Mouse (Mus musculus) kidney, postnatal 4 days (tissue): ENCODE measurements around the gene Gm20388.

Source experiments
- DNase-seq, 2 experiments: peaks; one replicate each; pipeline ENCODE4 v3.0.0; 2021; ENCODE audit warnings: mixed read lengths in 2 of 2

Gene Gm20388

GRCm38 (mm10) chr8:123343422-123343821 is 3432.8 kb downstream of the Gm20388 start:
- peak in 1 of 2 experiments; percentile 51 for DNase-seq

- DNase-seq: peak; percentile 44 to 62
These were observed 3434.5 kb downstream of the Gm20388 start for GRCm38 (mm10) chr8:123345135-123345534.

- no peak for DNase-seq
These were observed 3435.2 kb downstream of the Gm20388 start for GRCm38 (mm10) chr8:123345856-123346255.

GRCm38 (mm10) chr8:123347293-123347692 is 3436.7 kb downstream of the Gm20388 start:
- DNase-seq: no peak

GRCm38 (mm10) chr8:123348237-123348843 is 3437.7 kb downstream of the Gm20388 start:
- peak; percentile 96 to 97 for DNase-seq

- DNase-seq: no peak
These were observed 3438.4 kb downstream of the Gm20388 start for GRCm38 (mm10) chr8:123349073-123349472.

GRCm38 (mm10) chr8:123352118-123352517 is 3441.5 kb downstream of the Gm20388 start:
- no peak for DNase-seq

- peak; percentile 85 to 89 for DNase-seq
These were observed 3442.1 kb downstream of the Gm20388 start for GRCm38 (mm10) chr8:123352786-123353185.

- DNase-seq: no peak
These were observed 3442.6 kb downstream of the Gm20388 start for GRCm38 (mm10) chr8:123353216-123353615.

- peak; percentile 88 to 89 for DNase-seq
These were observed 3450.6 kb downstream of the Gm20388 start for GRCm38 (mm10) chr8:123361082-123361739.

- peak; percentile 97 to 98 for DNase-seq
These were observed 3463.0 kb downstream of the Gm20388 start, which contains the start of gene Tcf25 for GRCm38 (mm10) chr8:123373403-123374238. Tcf25 (plus strand) TSS chr8:123373753.

- DNase-seq: peak; percentile 99
These were observed 3463.6 kb downstream of the Gm20388 start for GRCm38 (mm10) chr8:123374239-123374578.

- no peak for DNase-seq
These were observed 3465.1 kb downstream of the Gm20388 start for GRCm38 (mm10) chr8:123375701-123376100.

- DNase-seq: no peak
These were observed 3465.5 kb downstream of the Gm20388 start for GRCm38 (mm10) chr8:123376106-123376505.

GRCm38 (mm10) chr8:123381711-123382110 is 3471.1 kb downstream of the Gm20388 start:
- no peak for DNase-seq

- DNase-seq: no peak
These were observed 3471.9 kb downstream of the Gm20388 start for GRCm38 (mm10) chr8:123382516-123382915.

- peak; percentile 59 to 62 for DNase-seq
These were observed 3474.4 kb downstream of the Gm20388 start for GRCm38 (mm10) chr8:123384883-123385540.

- DNase-seq: no peak
These were observed 3476.4 kb downstream of the Gm20388 start for GRCm38 (mm10) chr8:123387041-123387440.

- DNase-seq: no peak
These were observed 3477.2 kb downstream of the Gm20388 start for GRCm38 (mm10) chr8:123387801-123388200.

GRCm38 (mm10) chr8:123389026-123389425 is 3478.4 kb downstream of the Gm20388 start:
- DNase-seq: no peak

GRCm38 (mm10) chr8:123398308-123398707 is 3487.7 kb downstream of the Gm20388 start:
- DNase-seq: no peak

GRCm38 (mm10) chr8:123401936-123402335 is 3491.3 kb downstream of the Gm20388 start:
- no peak for DNase-seq

GRCm38 (mm10) chr8:123402730-123403326 is 3492.2 kb downstream of the Gm20388 start:
- DNase-seq: peak; percentile 30 to 49
